Mouse (Mus musculus) adrenal gland (tissue): ENCODE measurements around the gene Ltn1.

Source experiments
- intact Hi-C: fragments of 180-260 bp; cut with DNase I; formaldehyde crosslinking; loops from one replicate; pipeline ENCODE4 v1.15.1; 2025

Gene Ltn1

DNA sequence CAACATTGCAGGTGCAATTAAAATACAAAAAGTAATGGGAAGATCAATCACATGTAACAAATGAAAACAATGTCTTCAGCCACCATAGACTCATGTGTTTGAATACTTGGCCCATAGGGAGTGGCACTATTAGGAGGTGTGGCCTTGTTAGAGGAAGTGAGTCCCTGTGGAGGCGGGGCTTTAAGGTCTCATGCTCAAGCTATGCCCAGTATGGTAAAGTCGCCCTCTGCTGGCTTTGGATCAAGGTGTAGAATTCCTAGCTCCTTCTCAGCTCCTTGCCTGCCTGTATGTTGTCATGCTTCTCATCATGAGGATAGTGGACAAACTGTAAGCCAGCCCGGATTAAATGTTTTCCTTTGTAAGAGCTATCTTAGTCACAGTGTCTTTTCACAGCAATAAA, 27.4 kb downstream of the Ltn1 start:
- intact Hi-C loops: loop anchor here (10.0 kb wide), 1 partner anchor 80 kb away; no protein-coding TSS in a partner anchor

DNA sequence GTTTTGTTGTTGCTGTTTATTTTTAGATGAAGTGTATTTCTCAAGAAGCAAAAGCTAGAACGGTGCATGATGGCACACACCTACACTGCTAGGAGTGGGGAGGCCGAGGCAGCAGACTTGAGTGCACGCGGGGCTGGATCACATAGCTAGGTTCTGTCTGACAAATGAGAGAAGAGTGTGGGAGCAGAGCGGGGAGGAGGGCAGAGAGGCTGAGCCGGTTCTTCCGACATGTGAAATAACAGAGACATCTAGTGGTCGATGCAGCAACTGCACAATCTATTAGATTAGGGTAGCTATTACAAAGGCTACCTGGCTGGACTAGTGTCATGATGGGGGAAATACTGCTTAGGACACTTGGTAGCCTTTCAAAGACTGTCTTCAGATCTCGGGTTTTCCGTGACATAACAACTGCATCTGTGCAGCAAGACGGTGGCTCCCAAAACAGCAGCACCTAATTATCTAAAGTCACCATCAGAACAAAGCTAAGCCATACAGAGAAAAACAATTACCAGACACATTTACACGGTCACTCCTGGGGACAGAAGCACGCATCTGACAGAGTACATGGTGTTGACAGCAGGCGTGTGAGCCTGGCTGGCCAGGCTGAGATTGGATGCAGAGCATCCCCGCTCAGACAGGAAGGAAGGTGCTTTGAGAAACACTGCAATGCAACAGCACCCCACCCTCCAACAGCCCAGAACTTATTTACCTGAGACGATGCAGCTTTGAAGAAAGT, 38.4 kb downstream of the Ltn1 start:
- intact Hi-C loops: no loop called here

DNA sequence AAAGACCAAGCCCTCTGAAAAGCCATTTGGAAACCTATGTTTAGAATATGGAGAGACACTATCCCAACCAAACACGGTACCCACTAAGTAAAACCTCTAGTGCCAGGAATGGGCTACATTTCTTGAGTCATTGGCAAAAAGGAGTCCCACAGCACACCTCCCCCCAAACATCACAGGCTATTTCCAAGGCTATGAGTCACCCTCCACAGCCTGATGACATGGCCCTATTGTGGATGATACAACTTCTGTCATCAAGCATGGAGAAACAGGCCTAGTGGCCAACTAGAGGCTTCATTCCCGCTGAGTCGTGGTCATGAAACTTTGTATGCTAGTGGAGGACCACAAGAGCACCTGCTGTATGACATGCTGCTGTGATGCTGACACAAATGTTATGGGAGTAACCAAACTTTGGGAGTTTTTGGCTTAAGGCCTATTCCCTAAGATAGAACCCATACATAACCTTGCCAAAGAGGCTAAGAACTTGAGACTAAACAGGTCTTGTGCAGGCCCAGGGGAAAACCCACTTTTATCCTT, 44.9 kb downstream of the Ltn1 start:
- intact Hi-C loops: no loop called here

DNA sequence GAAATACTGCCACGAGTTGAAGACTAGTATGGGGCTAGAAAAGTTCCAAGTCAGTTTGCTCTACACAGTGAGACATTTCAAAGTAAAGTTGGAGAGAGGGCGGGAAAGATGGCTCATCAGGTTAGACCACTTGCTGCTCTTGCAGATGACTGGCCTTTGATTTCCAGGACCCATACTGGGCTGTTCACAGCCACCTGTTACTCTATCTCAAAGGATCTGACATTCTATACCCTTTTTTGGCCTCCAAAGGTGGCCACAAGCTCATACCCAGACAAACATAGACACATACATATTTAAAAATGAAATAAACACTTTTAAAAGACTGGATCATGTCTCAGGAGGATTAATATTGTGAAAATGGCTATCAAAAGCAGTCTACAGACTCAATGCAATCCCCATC, 48.0 kb downstream of the Ltn1 start:
- intact Hi-C loops: no loop called here

DNA sequence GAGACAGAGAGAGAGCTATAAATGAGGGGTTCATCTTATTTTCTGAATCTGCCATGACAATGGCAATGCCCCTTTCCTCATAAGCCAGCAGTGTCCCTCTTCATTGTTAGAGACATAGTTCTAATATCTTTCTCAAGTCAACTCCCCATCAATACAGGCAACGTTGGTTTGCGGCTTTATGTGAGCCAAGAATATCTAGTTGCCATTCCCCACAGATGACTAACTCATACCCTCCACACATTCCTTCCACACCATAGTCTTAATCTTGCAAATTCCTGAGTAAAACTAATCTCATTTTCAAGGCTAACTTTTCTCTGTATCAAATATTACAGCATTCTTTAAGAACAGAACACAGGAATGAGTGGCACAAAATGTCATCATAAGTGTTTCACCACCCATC, 49.4 kb downstream of the Ltn1 start:
- intact Hi-C loops: no loop called here

DNA sequence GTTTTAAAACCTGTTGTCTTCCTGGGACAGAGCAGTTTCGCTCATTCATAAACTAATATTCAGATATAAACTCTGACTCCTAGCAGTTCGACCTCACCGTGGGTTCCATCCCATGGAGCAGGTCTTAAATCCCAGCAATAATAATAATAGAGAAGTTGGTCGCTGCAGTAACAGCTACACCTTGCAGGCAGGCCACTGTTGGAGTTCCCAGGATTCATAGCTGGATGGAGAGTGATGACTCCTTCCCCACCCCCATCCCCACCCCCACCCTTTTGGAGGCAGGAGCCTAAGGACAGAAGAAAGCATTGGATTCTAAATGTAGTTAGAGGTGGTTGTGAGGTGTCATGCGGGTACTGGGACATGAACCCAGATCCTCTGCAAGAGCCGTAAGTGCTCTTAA, 66.0 kb downstream of the Ltn1 start:
- intact Hi-C loops: no loop called here

DNA sequence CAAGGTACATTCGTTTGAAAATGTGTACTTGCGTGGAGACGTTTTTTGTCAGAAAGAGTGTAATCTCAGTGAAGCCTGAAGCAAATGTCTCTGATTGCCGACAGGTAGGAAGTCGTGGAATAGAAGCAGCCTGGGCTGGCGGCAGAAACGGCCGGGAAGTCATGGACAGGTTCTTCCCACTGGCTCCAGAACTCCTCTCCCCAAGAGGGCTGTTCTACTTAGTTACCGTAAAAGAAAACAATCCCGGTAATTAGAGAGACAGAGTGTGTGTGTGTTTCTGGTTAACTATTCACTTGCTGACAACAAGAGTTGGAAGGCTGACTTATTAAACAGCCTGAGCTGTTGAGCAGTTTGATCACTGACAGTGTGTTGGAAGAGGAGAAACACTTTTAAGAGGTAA, 66.4 kb downstream of the Ltn1 start:
- intact Hi-C loops: no loop called here

DNA sequence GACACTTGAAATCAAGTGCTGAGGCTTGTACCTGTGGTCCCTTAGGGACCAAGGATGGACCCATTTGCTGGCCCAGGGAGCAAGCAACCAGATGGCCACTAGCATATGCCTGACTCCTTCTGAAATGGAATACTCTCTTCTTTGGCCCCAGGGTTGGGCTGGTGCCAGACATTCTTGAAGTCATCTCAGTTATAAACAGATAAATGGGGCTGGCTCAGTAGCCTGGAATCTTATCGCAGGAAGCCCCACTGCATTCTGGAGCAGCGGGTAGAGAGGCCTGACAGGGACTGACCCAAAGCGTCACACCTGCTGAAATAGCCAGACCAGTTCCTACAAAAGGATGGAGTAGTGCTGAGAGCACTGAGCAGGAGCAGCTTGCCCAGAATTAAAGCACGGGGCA, 68.2 kb downstream of the Ltn1 start:
- intact Hi-C loops: no loop called here

DNA sequence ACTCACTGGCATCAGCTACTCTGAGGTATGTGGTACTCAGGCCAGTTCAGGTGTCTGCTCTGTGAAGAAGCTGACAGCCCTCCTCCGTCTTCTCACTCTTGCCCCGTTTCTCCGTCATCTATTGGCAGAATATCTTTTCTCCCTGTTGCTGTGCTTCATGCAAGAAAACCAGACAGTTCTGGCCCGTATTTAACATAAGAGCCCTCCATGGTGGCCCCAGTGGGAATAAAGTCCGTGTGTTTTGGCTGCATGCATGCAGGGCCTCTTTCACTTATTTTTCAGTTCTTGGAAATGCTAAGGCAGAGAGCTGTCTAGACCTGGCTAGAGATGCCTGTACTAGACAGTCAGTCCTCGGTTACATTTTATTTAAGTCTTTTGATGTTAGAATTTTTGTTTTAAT, 72.3 kb downstream of the Ltn1 start:
- intact Hi-C loops: no loop called here

DNA sequence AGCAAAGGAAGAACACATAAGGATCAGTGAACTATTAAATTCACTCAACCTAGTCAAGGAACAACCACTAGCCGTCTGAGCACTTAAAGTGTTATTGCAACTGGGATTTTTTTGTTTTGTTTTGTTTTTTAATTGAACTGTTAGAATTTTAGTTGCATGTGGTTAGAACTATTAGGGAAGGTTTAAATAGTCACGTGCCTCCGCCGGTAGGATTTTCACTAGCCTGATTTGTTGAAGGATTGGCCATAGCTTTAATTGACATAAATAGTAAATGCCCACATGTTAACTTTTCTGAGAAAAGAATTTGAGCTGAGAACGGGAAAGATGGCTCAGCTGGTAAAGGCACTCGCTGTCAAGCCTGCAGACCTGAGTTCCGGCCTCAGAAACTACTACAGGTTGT, 77.7 kb downstream of the Ltn1 start:
- intact Hi-C loops: no loop called here

DNA sequence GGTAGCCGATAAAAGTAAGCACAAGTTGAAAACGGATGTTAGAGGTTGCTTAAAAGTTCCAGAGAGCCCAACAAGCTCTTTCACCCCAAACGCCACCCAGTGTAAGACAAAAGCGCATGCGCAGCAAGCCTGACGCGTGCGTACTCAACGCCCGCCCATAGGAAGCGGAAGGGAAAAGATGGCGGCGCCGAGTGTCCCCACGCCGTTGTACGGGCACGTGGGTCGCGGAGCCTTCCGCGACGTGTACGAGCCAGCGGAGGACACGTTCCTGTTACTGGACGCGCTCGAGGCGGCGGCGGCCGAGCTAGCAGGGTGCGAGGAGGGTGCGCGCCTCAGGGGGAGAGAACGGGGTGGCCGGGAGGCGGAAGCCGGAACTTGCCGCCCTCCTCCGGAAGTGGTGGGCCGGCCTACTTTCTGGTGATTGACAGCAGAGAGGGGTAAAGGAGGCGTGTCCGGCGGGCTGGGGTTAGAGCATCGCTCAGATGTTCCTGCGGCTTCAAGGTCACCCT, 78.3 kb downstream of the Ltn1 start, which contains the start of gene N6amt1:
Gene N6amt1 (plus strand): TSS at position 111 of the 509 bp plus-strand sequence.
- intact Hi-C loops: no loop called here

DNA sequence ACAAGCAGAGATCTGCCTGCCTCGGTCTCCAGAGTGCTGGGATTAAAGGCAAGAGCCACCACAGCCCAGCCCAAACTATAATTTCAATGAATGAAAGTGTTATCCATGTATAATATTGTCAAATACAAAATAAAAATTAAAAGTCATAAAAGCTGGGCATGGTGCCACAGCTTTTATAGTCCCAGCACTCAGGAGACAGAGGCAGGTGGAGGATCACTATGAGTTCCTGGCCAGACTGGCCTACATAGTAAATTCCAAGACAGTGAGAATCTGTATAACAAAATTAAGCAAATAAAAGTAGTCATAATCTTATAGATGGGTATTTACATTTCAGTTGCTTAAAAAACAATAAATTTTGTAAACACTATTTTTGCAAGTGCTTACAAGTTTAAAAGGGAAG, 78.8 kb downstream of the Ltn1 start:
- intact Hi-C loops: no loop called here

DNA sequence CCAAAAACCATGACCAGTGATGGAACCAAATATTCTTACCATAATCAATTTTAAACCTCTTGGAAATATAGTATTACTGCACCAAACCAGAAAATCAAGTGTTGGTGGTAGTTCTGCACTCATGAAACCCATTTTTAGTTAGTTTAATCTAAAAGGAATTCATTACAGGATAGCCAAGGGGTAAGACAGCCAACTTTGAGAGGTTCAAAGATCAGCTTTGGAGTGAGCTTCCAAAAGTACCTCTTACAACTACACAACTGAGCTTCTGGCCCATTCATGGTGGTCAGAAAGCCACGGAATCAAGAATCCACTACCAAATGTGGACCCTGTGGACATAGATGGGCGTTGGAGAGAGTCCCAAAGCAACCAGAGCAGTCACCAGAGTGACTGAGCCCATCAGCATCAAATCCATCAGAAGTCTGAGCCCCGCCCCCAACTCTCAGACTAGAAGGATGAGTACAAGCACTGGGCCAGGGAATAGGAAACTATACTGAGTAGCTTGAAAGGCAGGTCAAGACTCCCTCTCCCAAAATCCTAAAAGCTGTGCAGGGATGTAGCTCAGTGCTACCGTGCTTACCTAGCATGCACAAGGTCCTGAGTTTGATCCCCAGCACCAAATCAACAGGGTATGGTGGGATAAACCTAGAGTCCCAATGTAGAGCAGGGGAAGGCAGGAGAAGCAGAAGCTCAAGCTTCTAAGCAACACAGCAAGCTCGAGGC, 80.9 kb downstream of the Ltn1 start:
- intact Hi-C loops: no loop called here

DNA sequence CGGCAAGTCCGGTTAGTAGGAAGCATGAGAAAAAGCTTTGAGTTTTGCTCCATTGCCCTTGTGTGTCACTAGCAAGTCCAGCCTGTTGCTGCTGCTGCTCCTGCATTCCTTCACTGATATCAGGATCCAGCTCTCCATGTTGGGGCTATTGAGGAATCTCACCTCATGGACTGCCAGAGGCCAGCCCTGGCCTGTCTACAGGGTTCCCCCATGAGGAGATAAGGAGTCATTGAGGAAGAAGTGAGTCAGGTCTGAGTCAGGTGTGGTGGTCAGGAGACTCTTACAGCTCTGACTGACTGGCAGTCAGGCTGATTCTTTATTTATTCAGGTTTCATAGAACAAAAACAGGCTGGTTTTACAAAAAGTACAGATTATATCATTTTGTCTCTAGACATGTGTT, 84.3 kb downstream of the Ltn1 start:
- intact Hi-C loops: no loop called here

DNA sequence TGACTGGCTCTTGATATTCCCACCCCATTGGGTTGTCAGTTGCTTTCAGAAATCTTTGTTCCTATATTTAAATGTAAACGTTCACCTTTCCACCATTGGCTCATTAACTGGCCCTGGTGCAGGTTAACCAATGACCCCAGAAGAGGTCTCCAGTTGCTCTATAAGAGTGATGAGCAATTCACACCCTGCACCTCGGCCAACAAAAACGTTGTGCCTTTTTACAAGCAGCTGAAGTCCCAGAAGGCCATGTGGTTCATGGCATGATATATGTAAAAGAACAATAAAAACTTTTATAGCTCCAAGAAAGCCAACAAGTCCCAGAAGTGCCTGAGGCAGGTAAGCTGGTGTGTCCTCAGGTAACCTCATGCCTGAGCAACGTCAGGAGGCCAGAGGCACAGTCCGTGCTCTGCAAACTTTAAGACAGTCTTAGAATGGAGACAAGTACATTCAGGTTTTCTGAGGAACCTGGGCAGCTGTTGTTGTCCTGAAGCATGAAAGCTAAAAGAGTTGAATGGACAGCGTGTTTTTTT, 91.3 kb downstream of the Ltn1 start:
- intact Hi-C loops: no loop called here

DNA sequence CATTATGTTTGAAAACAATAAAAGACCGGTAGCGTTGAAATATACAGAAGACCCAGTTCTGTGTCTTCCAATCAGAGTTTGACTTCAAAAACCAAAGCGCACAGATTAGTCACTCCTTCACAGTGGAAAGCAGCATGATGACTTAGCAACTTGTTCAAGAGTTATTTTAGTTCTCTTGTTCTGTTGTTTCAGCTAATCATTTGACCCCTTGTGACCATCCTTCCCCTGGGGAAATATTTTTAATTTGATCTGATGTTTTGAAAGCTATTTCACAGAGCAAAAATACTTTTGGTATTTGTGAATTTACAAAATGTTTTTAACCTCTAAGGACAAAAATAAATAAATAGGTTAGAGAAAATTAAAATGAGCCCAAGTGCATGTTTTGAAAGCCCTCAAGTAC, 97.7 kb downstream of the Ltn1 start:
- intact Hi-C loops: no loop called here

DNA sequence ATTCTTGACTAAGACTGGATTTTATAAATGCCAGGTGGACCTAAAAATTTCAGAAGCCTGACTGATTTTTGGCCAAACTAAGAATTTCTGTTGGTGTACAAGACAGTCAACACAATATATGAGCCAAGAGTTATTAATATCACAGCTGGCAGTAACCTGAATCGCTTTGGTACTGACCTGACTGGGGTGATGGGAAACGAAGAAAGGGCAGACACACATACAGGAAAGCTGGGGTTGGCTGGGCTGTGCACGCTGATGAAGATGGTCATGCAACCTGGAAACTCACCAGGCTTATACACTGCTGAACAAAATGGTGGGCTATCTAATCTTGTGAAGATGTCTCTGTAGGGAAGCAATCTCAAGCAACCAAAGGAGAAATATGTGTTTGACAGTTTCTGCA, 102.4 kb downstream of the Ltn1 start:
- intact Hi-C loops: no loop called here
